Mouse (Mus musculus): ENCODE results near the gene Cd247.
A peak's percentile ranks its signal among the peaks of the same experiment; 100 is the strongest.
"Not testable (repeated sequence)": the region's sequence is repeated elsewhere in the genome, so short reads cannot be mapped to it uniquely, and the experiment has no call there.

Cd247 gene

DNA sequence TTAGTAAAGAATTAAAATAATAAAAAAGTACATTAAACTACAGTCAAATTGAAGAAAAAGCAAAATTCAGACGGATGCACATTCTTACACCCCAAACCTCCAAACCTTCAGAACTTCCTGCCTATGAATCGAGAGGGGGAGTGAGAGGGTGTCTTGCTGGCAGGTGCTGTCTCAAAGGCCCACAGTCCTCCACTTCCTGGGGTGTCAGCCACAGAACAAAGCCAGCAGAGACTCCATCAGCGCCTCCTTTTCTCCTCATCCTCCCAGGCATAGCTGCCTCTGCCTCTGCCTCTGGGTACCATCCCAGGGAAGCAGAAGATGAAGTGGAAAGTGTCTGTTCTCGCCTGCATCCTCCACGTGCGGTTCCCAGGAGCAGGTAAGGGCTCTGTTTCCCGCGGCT, at the start of gene Cd247:
TSS of gene Cd247 (plus strand) at position 171 of the 400 bp plus-strand sequence.
- DNase-seq (ENCODE audit: low read depth, low spot score), result no peak

DNA sequence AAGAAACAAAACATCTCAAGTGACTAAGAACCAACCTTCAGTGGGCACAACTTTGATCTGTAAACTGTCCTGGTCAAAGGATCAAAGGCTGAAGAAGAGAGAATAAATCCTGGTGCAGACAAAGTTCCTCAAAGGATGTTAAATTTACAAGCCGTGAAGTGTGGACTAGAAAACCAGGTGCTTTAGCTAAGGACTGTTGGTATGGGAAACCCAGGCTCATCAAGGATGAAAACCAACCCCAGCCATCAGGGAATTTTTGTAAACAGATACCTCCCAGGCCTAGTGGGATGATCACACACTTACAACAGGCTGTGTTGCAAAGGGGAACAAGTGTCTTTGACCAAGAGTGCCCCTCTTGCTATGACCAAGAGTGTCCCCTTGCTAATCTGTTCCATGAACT, 49.5 kb upstream of the Cd247 start:
- DNase-seq (ENCODE audit: low read depth, low spot score), result no peak

GRCm38 (mm10) chr1:165741989-165742388, 46.5 kb upstream of the Cd247 start:
- no peak for DNase-seq (ENCODE audit: low read depth, low spot score)

DNA sequence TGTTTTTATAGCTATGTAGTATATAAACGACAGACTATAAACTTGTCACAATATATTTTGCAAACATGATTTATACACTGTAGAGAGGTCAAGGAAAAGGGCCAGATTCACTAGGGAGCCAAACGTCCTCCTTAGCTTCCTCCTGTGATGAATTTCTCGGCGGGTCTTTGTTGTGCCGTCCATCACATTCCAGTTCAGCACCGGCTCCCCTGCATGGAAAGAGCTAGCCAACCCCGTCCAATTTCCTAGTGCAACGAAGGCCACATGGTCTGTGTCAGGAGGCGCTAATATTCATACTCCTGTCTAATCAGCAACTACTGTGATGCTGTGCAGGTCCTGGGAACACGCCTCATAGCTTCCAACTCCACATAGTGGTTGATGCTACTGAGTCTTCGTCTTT, 40.4 kb upstream of the Cd247 start:
- no peak for DNase-seq (ENCODE audit: low read depth, low spot score)

DNA sequence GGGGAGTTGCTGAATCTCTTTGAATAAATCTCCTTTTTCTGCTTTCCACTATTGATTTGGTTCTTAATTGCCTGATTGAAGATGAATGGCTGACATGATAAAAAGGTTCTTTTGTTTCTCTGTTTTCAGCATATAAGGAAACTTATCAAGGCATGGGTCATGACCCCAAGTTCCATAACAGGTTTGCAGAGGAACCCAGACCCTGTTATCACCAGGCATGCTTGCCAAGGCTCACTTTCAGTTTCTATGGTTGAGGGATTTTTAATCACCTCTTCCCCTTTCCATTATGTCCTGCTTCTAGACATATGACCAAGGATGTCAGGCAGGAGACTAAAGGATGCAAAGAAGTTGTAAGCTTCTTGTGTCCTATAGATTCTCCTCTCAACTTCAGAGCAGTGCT, 37.3 kb upstream of the Cd247 start:
- no peak for DNase-seq (ENCODE audit: low read depth, low spot score)

GRCm38 (mm10) chr1:165751838-165752237, 36.6 kb upstream of the Cd247 start:
- no peak for DNase-seq (ENCODE audit: low read depth, low spot score)

DNA sequence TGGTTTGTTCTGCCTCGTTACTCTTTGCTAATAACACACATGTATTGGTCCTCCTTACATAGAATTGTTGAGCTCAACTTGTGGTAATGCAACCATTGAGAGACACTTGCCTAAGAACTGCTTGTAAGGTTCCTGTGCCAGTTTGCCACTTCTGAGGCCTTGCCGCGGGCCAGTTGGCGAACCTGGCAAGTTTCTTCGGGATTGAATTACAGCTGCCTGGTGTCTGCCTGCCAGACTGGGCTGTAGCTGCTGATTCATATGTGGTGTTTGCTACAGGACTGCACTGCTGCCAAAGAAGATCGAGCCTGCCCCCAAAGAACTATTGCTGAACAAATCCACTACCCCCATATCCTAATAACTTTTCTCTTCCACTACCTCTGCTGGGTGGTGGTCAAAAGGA, 34.3 kb upstream of the Cd247 start:
- DNase-seq (ENCODE audit: low read depth, low spot score), result no peak

- no peak for DNase-seq (ENCODE audit: low read depth, low spot score)
Observed at GRCm38 (mm10) chr1:165755194-165755593, 33.3 kb upstream of the Cd247 start.

- no peak for DNase-seq (ENCODE audit: low read depth, low spot score)
Observed at GRCm38 (mm10) chr1:165761522-165762305, 26.8 kb upstream of the Cd247 start.

DNA sequence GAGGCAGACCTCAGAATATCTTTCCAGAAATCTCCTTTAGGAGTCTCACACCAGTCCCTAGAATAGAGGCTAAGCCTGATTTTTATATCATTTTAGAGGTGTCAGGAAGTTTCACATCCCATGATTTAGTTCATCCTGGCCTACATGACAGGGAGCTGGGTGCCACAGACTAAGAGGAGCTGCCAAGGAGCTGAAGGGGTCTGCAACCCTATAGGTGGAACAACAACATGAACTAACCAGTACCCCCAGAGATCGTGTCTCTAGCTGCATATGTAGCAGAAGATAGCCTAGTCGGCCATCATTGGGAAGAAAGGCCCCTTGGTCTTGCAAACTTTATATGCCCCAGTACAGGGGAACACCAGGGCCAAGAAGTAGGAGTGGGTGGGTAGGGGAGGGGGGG, 26.0 kb upstream of the Cd247 start:
- not testable (repeated sequence) for DNase-seq (ENCODE audit: low read depth, low spot score)

DNA sequence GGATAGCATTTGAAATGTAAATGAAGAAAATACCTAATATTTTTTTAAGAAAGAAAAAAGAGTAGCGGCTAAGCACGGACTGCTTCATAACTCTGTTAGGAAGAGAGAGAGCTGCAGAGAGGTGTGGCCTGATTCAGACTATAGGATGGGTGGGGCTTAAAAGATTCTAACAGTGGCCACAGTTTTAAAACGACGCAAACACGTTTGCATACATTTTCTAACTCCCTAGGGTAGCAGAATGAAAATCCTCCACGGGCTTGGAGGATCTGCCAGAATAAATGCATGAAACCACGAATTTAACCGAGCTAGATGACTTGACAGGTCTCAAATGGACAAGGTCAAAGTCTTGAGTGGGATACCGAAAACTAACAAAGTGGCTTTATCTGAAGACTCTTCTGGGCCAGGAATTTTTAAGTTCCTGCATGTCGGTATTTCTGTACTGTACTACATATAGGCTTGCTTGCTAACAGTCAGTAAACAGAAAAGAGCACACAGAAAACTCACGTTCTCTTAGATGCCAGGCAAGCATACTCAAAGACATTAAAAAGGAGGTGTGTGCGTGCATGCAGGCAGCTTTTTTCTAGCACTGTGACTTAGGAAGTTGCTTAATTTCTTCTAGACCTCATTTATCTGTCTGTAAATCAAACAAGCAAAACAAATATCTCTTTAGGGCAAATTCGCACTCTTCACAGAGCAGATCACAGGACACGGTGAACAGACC, 25.4 kb upstream of the Cd247 start:
- DNase-seq (ENCODE audit: low read depth, low spot score), result no peak

GRCm38 (mm10) chr1:165763635-165764372, 24.7 kb upstream of the Cd247 start, which contains the start of gene Creg1:
TSS of gene Creg1 (plus strand) at chr1:165763746.
- DNase-seq (ENCODE audit: low read depth, low spot score), result peak; percentile 76

DNA sequence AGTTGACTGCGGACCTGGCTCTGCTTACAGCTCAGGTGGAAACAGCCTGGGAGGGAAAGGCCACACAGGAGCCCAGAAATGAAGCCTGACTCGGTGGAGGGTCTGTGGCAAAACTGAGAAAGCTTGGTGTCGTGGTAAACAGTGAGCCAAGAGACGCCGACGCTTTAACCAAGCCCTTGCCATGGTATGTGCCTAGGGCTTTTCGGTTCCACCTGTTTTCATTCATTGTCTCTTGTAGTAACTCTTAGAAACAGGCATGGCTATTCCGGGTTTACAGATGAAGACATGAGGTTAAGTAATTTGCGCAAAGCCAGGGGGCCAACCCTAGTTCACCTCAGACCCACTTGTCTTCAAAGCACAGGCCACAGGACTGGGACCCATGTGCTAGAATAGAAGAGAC, 23.9 kb upstream of the Cd247 start:
- no peak for DNase-seq (ENCODE audit: low read depth, low spot score)

- no peak for DNase-seq (ENCODE audit: low read depth, low spot score)
Observed at GRCm38 (mm10) chr1:165765041-165765440, 23.4 kb upstream of the Cd247 start.

- no peak for DNase-seq (ENCODE audit: low read depth, low spot score)
Observed at GRCm38 (mm10) chr1:165765651-165766294, 22.7 kb upstream of the Cd247 start.

- DNase-seq (ENCODE audit: low read depth, low spot score), result no peak
Observed at GRCm38 (mm10) chr1:165766295-165766890, 22.1 kb upstream of the Cd247 start.

DNA sequence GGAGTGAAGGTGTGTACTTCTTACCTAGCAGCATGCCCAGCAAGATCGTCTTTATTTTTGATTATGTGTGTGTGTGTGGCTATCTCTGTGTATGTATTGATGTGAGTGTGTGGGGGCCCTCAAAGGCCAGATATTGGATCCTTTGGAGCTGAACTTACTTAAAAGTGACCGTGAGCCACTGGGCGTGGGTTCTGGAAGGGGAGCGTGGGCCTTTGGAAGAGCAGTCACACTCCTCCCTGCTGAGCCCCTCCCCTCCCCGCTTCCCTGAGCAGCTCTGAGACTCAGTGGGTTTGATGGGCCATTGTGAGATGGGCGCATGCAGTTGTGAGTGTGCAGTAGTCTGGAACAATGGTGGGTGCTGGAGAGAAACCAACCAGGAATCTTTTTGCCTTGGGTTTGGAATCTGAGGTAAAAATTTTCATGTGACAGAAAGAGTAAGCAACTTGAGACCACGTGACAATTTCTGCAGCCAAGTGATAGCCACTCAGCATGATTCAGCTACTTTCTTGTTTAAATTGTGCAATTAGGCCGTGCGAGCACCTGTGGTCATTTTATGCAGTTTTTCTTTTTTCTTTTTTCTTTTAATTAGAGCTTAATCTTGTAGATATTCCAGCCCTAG, 19.5 kb upstream of the Cd247 start:
- no peak for DNase-seq (ENCODE audit: low read depth, low spot score)

DNA sequence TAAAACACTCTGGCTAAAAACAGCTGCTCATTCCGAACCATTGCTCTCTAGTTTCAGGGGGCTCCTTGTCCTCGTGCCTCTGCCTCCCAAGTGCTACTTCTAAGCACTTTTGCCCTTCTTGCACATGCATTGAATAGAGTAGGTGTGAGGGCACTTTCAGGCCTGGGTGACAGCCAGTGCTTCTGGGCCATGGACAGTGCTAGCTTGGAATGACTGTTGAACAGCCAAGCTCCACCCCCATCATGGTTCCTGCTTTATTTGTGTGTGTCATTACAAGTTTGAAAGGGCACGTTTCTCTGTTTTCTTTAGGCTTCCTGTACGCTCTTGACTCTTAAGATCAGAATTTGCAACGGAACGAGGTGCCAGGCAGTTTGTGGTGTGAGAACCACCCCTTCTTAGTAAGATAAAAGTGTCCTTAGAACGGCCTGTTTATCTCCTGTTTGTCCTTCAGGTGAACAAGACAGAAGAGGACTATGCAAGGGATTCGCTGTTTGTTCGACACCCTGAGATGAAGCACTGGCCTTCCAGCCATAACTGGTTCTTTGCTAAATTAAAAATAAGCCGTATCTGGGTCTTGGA, 18.2 kb upstream of the Cd247 start:
- no peak for DNase-seq (ENCODE audit: low read depth, low spot score)

- peak; percentile 79 for DNase-seq (ENCODE audit: low read depth, low spot score)
Observed at GRCm38 (mm10) chr1:165771491-165771897, 17.0 kb upstream of the Cd247 start.

DNA sequence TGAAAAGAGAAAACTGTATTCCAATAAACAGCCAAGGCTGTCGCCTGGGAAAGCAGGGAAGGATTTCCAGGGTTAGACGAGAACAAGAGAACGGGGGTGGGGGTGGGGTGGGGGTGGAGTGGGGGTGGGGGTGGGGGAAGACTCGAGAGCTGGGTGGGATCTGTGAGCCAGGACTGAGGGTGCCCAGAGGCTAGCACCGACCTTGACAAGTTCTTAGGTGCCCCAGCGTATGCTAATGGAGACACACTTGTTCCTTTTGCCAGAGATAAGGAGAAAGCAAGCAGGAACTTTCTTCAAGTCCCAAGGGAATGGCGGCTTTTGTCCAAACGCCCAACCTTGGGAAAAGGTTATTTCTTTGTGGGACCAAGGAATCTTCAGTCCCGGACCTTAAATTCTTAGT, 16.5 kb upstream of the Cd247 start:
- DNase-seq (ENCODE audit: low read depth, low spot score), result no peak

Data from WW6 (cell line).